Mouse (Mus musculus) inflammation-experienced regulatory T-cells, adult 6 months (primary cell): ENCODE measurements around the gene G6pc3. TPM values are rescaled to one million over a fixed set of nuclear protein-coding genes. Genes with fewer than 3 reads are reported as not detected.

ENCODE experiments used
- ATAC-seq: one replicate; pipeline ENCODE4 v1.8.0; 2017
- polyA plus RNA-seq, 3 experiments: library from polyadenylated mRNA; unstranded; fragments of 100-300 nt; shearing (Covaris generic); gene quantifications; one replicate each; pipeline ENCODE4 v1.2.1; 2017

The G6pc3 gene
- polyA plus RNA-seq, 3 experiments from 2014 or later, result 18.7 to 39.7 (median 37.9) TPM

DNA sequence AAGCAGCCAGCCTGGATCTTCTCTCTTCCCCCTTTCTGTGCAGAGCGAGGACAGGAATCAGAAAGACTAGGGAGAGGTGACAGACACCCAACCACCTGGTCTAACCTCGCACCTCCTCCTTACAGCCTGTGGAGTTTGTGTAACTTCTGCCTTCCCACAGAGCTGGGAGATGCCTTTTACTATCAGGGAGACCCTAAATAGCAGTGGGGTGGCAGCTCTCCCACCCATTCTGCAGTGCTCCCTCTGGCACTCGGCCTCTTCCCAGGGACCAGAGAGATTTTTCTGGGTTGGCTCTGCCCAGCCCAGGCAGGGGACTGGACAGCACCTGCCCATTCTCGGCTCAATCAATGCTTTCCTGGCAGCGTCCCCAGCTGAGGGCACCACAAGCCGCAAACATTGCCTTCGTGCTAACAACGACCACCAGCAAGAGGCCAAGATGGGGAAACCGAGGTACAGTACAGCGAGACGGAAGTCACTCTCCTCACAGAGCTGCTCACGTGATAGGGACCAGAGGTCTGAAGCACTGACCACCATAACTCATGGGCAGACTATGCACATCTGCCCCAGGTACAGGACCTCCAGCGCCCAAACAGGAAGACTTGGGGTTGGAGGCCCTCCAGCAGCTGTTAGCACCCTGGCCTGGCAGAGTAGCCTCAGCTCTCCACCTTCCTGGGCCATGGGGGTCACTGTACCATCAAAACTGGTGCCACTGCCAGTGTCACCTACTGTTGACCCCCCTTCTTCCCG is 30.0 kb downstream of the G6pc3 start:
- no peak for ATAC-seq

DNA sequence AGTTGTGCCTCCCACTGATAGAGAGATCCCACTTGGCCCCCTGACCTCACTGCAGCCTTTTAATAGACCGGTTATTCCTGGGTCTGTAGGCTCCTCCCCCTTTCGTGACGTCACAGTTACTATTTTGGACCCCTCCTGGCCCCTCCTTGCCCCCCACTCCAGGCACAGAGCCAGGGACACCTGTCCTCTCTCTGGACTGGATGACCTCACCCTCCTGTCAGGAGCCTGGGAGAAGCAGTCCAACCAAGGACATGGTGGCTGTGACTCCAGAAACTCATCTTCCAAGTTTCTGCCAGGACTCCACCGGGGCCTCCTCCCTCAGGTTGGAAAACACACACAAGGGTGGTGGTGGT is 30.6 kb downstream of the G6pc3 start:
- ATAC-seq, result no peak

DNA sequence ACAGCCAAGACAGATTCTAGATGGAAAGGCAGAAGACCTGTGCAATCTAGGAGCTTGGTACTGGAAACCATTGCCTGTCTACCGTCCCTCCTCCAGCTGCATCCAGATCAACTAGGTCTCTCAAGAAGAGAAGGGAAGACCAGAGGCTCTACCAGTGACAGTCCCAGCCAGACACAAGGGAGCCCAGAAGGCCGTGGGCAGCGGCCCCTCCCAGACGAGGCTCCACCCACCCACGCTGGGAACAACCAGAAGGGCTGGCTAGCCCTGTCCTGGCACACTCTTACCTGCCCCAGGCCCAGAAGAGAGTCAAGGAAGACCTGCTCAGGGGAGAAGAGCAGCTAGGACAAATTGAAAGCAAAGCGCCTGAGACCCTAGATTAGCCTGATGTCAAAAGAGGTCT is 31.0 kb downstream of the G6pc3 start:
- no peak for ATAC-seq

DNA sequence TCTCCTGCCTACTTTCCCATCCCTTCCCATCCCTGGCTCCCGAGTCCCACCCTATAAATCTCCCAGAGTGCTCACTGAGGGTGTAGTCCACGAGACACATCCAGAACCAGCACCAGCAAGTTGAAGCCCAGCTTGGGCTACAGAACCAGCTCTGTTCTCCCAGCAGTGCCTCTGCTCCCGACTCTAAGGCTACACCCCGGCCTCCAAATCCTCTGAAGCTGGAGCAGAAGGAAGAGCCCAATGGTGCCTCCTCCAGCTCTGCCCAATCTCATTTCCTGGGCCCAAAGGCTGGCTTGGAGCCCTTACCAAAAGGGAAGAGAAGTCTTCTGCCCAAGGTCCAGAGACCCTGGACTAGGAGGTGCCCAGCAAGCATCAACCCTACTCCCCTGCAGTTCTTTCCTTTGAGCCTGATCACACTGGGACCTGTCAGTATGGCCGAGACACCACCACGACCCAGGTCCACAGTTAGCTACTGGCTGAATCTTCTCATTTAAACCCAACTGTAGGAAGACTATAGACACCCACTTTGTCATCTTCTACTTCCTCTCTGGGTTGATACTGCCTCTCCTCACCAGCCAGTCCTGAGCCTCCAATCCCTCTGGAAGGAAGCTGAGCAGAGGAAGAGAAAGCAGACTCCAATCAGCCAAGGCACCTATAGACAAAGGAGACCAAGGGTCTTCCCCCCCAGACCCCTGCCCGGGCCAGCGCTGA is 32.0 kb downstream of the G6pc3 start:
- no peak for ATAC-seq

DNA sequence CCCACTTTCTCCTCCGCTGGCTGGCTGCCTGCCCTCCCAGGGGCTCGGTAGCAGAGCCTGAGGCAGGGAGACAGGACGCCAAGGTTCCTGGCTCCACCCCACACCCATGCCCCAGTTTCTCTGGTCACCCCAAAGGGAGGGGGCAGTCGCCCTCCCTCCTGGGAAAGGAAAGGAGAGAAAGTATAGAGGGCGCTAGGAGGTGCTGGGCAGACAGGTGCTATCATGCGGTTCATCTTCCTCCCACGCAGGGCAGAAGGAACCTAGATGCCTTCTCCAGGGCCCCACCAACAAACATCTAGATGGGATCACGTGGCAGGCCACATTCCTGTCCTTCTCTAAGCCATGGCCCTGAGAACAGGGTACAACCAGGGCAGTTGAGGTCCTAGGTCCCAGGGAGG is 32.5 kb downstream of the G6pc3 start:
- no peak for ATAC-seq

DNA sequence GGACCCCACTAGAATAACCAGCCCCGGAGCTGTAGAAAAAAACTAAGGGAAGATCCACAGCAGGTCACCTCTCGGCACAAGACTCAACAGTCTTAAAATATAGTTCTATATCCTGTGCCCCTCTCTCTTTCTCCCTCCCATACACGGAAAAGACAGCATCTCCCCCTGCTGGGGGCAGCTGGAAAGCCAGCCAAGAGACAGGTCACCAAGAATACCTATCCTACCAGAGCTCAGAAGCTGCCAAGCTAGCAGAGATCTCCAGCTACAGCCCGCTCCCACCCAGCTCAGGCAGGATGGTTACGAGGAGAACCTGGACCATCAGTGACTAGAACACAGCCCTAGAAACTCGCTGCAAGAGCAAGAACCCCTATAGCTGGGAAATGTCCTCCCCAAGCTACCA is 33.7 kb downstream of the G6pc3 start:
- ATAC-seq, result peak; percentile 46

DNA sequence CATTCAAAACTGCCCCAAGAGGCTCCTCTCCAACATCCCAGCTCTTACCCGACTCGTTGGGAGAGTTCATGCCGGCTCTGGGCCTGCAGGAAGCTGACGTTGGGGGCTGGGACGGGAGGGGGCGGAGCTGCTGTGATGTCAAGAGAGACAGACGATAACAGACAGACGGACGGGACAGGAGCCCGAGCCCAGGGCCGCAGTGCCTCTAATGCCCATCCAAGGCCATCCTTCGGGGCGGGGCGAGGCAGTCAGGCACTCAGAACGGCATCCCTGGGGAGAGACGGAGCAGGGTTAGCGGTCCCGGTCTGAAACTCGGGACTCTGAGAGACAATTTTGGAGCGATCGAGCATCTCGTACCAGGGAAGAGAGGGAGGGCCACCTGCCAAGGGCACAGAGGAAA is 35.3 kb downstream of the G6pc3 start:
- no peak for ATAC-seq

DNA sequence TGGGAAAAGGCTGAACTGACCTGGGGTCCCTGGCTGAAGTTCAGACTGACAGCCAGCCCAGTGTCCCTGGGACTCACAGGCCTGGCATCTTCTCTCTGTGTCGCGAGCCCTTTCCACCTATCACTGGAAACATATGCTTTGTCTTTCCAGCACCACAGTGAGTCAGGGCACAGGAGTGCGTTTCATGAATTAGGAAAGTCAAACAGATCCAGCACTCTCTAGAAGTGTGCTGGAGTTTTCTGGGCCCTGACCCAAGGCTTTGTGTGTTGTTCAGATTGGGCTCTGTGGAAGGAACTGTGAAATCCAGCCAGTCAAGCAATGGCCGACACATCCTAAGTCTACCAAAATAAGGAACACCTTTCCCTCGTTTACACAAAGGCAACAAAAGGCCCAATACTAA is 35.8 kb downstream of the G6pc3 start:
- ATAC-seq, result no peak

DNA sequence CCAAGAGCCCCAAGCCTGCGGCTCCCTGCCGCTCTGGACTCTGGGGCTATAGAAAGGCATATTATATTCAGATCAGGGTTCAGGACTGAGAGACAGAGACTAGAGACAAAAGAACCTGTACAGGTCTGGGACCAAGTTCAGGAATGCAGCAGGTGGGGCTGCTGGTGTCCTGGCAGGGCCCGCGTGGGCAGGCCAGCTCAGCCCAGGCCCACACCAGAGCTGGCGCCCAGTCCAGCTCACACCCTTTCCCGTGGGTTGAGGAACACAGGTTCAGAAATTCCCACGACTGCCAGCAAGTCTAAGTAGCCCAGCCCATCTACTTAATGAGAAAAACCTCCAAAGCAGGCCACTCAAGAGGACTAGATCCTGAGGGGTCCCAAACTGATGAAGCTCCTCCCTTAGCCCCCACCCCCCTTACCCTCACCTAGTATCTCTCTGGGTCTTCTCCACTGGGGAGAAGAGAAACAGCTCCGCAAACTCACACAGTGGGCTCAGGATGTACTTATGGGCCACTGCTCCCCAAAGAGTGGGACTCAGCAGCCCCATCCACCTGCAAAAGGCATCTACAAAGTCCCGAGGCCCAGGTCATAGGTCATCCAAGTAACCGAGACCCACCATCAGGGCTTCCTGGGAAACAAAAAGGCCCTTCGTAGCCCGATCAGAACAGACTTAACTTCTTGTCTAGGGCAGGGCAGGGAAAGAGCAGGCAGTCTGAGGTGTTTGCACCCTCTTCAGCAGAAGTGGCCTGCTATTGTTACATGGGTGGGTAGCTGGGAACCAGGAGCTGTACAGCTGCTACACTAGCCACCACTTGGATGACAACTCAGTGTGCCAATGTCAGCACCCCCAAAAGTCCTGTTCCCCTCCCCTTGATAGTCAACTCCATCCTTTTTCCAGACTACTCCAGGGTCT is 36.9 kb downstream of the G6pc3 start:
- no peak for ATAC-seq

DNA sequence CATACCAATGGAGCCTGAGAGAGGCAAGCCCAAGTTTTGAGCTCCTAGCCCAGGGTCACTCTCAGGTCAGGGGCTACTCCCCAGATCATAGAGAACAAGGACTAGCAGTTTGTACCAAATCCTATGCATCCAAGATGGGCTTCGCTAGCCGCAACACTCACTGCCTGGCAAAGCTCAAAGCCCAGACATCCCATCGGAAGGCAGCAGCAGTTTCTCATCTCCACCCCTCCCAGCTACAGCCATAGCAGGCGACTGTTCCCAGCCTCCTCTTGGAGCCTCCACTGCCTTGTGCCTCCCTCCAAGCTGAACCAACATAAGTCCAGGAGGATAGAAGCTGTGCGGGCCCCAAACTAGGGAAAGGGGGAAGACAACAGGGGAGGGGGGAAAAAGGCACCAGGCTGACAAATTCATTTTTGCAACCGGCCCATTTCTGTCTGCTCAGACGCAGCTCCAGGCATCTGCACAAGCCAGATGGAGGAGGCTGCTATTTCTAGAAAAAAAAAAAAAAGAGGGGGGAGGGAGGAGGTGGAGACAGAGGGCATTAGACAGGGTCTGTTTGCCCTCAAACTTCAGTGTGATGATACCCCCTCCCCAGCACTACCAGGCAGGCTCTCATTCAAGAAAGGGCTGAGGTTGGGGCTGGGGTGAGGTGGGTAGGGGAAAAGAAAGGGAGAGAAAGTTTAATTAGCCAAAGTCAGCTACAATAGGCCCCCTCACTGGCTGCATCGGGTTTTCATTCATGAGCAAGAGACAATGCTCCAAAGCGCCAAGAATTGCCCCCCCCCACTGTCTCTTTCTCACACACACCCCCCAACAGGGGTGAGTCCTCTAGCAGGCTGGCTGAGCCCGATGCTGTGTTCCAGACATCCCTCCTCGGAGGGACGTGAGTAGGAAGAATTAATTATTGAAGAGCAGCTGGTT is 38.1 kb downstream of the G6pc3 start:
- no peak for ATAC-seq

DNA sequence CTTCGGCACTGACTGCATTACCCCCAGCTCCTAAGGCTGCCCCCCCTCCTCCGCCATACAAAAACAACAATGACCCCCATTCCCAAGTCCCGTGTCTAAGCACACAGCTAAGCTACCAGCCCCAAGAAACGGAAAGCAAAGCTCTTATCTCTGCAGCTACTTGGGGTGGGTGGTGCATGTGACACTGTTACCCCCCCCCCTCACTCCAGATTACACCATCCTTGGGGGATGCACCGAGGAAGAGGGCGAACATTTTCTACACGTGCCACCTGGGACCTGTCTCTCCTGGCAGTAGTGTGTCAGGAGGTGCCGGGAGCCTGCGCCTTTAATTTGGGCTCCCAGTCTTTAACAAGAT is 38.7 kb downstream of the G6pc3 start:
- no peak for ATAC-seq

DNA sequence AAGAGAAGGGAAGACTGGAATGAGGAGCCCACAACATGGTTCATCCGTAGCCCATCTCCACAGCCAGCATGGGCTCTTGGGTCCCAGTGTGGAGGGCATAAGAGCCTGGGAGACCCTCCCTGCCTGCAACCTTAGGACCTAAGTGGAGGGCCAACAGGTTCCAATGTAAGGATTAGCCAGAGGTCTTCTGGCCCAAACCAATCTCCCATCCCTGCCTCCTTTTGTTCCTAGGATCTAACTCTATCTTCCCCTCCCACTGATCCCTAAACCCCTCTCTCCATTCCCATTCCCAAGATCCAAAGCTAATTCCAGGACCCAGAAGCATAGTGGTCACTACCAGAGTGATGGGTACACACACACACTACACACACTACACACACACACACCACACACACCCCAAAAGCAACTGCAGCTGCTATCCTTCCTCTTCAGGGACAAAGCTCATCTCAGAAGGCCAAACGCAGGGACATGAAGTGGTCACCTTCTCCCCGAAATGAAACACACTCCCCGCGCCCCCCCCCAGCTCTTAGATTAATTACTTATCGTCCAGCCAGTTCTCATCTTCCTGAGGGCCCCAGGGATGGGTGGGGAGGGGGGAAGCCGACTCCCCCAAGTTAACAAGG is 39.3 kb downstream of the G6pc3 start:
- no peak for ATAC-seq

DNA sequence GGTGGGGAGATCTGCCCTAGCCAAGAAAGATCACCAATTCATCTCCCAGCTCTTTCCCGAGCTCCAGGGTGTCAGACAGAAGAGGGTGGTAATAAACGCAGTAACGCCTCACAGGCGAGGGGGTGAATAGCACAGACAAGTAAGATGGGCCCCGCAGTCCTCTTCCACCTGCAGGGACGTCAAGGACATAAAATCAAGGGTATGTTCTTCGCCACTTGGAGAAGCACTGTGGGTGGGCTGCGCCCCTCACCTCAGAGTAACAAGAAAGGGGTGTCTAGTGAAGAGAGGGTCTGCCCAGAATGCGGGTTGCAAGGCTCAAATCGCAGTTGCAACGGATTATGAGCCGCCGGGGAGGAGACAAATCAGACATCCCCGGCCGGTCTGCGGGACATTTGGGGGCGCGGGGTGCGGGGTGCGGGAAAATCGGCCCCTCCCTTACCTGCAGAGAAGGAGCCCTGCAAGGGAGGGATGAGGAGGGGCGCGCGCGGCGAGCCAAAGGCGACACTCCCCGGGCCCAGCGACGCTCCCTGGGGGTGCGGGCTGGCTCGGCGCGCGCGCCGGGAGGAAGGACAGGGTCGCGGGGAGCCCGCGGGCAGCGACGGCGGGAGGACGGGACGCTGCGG is 40.0 kb downstream of the G6pc3 start:
- ATAC-seq, result peak; percentile 15

DNA sequence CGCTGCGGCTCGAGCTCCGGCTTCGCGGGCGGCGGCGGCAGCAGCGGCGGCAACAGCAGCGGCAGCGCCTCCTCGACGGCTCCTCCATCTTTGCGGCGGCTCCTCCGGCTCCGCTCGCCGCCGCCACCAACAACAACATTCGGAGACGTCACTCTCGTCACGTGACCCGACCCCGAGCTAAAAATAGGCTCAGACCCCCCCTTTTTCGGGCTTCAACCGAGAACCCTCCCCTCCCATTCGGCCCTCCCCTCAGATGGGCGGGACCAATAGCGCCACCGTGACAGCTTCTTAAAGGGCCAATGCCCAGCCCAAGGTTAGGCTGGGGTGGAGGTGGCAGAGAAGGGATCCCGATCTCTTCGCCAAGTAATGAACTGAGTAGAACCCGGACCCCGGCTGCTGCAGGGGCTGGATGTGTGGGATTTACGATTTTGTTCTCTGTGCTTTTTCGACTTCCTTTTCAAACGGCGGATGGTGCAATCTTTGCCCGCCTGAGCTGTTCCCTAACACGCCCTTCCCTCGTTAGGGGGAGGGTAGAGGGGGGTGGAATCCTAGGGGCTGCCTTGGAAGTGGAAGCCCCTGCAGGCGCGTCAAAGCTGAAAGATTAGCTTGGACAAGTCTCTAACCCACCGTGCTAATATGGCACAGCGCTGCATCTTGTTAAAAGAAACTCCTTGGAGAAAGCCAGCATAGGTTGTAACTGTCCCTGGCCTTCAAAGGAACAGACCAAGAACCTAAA is 40.8 kb downstream of the G6pc3 start, which contains the start of gene Hdac5:
Gene Hdac5, minus strand, starts transcription at position 161 of the 736 bp plus-strand sequence.
- peak; percentile 94 for ATAC-seq

DNA sequence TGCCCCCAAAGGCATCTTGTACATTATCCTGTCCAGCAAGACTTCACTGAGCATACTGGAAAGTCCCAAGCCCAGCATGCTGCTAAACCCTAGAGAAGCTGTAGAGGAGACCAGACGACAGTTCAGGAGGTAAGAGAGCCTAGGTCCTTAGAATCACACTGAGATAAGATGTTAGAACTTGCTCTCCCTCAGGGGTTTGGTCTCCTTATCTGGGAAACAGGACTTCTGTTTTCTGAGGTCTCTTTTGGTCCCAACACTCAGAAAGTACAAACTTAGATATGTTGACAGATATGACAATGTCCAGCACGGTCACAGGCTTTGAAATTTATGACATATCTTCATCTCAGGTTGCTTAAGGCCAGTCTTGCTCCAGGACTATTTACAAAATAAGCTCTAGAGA is 46.6 kb downstream of the G6pc3 start:
- ATAC-seq, result no peak

DNA sequence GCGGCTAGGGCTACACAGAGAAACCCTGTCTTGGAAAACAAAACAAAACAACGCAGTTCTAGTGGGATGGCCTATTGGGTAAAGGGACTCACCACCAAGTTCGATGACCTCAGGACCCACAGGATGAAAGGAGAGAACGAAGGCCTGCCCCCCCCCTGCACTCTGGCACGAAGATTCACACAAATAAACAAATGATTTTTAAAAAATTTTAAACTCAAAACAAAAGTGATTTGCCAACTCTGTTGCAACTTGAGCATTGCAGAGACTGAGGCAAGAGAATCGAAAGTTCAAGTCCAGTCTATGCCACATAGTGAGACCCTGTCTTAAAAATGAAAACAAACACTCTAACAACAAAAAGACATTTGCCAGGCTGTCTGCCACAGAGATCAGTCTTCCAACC is 51.2 kb downstream of the G6pc3 start:
- no peak for ATAC-seq

DNA sequence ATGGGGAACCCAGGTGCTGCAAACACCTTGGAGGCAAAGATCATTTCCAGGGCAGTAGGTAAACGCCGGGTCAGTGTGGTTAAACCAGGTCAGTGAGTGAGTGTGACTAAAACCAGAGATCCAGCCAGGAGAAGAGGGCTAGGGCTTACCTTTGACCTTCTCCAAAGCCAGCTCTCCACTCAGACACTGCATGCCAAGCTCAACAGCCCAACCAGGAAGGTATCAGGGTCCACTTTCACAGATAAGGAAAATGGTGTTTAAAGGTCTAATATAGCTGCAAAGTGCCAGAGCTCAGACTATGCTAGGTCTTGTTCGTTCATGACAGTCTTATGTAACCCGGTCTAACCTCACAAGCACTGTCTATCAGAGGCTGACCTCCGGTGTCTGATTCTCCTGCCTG is 51.8 kb downstream of the G6pc3 start:
- ATAC-seq, result no peak

DNA sequence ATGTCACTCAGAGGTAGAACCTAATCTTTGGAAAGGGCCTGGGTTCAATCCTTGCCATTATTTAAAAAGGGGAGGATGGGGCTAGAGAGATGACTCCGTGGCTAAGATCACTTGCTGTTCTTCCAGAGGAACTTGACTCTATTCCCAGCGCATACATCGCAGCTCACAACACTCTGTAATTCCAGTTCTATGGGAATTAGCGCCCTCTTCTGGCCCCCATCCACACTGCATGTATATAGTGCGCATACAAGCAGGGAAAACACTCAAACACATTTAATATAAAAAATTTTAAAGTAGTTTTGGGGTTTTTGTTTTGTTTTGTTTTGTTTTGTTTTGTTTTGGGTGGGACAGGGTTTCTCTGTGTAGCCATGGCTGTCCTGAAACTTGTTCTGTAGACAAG is 52.5 kb downstream of the G6pc3 start:
- ATAC-seq, result no peak
